Mouse (Mus musculus): ENCODE results near the gene Hectd2.

DNA sequence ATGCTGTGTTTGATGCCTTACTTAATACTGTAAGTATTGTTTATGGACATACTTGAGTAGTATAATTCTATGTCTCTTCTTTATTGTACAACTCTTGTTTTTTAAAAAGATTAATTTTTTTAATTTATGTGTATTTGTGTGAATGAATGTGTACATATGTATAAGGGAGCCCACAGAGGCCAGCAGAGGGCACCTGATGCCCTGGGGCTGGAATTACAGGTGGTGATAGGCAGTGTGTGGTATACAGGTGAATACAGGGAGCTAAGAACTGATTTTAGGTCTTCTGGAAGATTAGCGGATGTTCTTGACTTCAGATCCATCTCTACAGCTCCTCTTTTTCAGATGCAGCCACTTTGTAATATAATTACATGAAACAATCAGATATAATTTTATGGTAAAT is 31.1 kb downstream of the Hectd2 start:
- TF ChIP-seq CTCF (IDR thresholded peaks at IDR 0.05; ENCODE audit: low read depth): peak; percentile 54
- TF ChIP-seq EP300 (optimal IDR thresholded peaks at IDR 0.05): no peak

Data from stomach, postnatal 0 days (tissue).